In genomic region chr12:13157089-13157488, GRCm38 (mm10) we compare ENCODE assay signal across 26 mouse cellular contexts.
DNase-seq lines count a peak whose midpoint lies in the region; ATAC-seq and TF ChIP-seq lines count a peak whose summit lies in the region.
"Had no signal": no experiment of that assay in that cellular context is flagged by ENCODE, and none has a peak within 500 bp of the region (broad histone marks: within the 10 kb centered on the region; RNA-seq: fewer than 3 reads in every experiment).

No protein-coding gene starts in this region.

- ATAC-seq in embryonic facial prominence, embryonic 13.5 days (ENCODE audit: insufficient number of reproducible peaks, insufficient read depth, low FRiP score, low TSS enrichment, low read depth) = no peak
- ATAC-seq in kidney, embryonic 16.5 days (ENCODE audit: low FRiP score, low TSS enrichment) = no peak
- ATAC-seq in limb, embryonic 11.5 days (ENCODE audit: insufficient number of reproducible peaks, low FRiP score, low TSS enrichment, low read depth) = no peak
- ATAC-seq: forebrain, embryonic 14.5 days; intestine, postnatal 0 days; midbrain, embryonic 15.5 days; Patski had no signal

- no peak overlapping the region for H3K4me3 ChIP-seq in embryonic facial prominence, embryonic 13.5 days
- no peak overlapping the region for H3K4me3 ChIP-seq in embryonic facial prominence, embryonic 10.5 days
- no peak overlapping the region for H3K4me3 ChIP-seq in kidney, embryonic 16.5 days (ENCODE audit: low read length)
- H3K4me3 ChIP-seq in CH12.LX (replicated peaks in 1 of 3; ENCODE audit: low read depth in 2 of 3, low read length in 2 of 3, poor library complexity in 1 of 3) = no peak overlapping the region
- no peak overlapping the region for H3K4me3 ChIP-seq in limb, embryonic 11.5 days (ENCODE audit: low read depth, low read length)
- H3K4me3 ChIP-seq: hindbrain, embryonic 12.5 days; left cerebral cortex, adult 2 months; liver, embryonic 13.5 days; midbrain, embryonic 10.5 days; midbrain, embryonic 15.5 days had no signal

- 78% methylated on average over 10 of the region's 10 CpGs for WGBS in embryonic facial prominence, embryonic 13.5 days
- 72% methylated on average over 10 of the region's 10 CpGs for WGBS in embryonic facial prominence, embryonic 10.5 days
- WGBS in kidney, embryonic 16.5 days = 41% methylated on average over 10 of the region's 10 CpGs
- 67% methylated on average over 10 of the region's 10 CpGs for WGBS in limb, embryonic 11.5 days

- H3K27me3 ChIP-seq in embryonic facial prominence, embryonic 13.5 days = no peaks in the 10 kb centered on the region
- 0 out of 2 replicates have a peak, but pooled peaks cover 5% of the 10 kb centered on the region for H3K27me3 ChIP-seq in embryonic facial prominence, embryonic 10.5 days (replicated peaks; ENCODE audit: low read depth, poor library complexity, severe bottlenecking)
- no peaks in the 10 kb centered on the region for H3K27me3 ChIP-seq in kidney, embryonic 16.5 days (ENCODE audit: insufficient read depth, low read length)
- H3K27me3 ChIP-seq in CH12.LX (replicated peaks) = no peaks in the 10 kb centered on the region
- H3K27me3 ChIP-seq in limb, embryonic 11.5 days (ENCODE audit: control insufficient read depth, insufficient read depth, low read length) = no peaks in the 10 kb centered on the region
- H3K27me3 ChIP-seq: liver, embryonic 13.5 days; midbrain, embryonic 15.5 days; Patski had no signal

- no peak for DNase-seq in embryonic facial prominence, embryonic 10.5 days (ENCODE audit: low spot score)
- DNase-seq in kidney, postnatal 14 days = peak; percentile 39
- DNase-seq in CH12.LX (ENCODE audit: extremely low read depth) = peak; percentile 15
- DNase-seq in limb, embryonic 11.5 days (ENCODE audit: low spot score) = no peak
- no peak for DNase-seq in layer of hippocampus, adult 8-10 months (ENCODE audit: low spot score in 2 of 2)
- DNase-seq: adrenal gland, postnatal 10 days; cerebellum, adult 8-10 months; cerebellum, postnatal 25 days; gastrocnemius, postnatal 14 days; heart, postnatal 36 days; liver, embryonic 13.5 days; lung, adult 18-20 months; lung, postnatal 14 days; right cerebral cortex, adult 18-20 months; spleen, adult 18-20 months; thymus, postnatal 14 days had no signal

- no peak overlapping the region for H3K4me2 ChIP-seq in embryonic facial prominence, embryonic 13.5 days
- no peak overlapping the region for H3K4me2 ChIP-seq in kidney, embryonic 16.5 days (replicated peaks; ENCODE audit: low read depth, low read length)
- H3K4me2 ChIP-seq in CH12.LX (ENCODE audit: insufficient read depth, low read depth, poor library complexity, severe bottlenecking) = no peak overlapping the region
- no peak overlapping the region for H3K4me2 ChIP-seq in limb, embryonic 11.5 days (ENCODE audit: low read depth, severe bottlenecking)
- H3K4me2 ChIP-seq: heart, embryonic 11.5 days; hindbrain, embryonic 12.5 days; liver, embryonic 13.5 days; midbrain, embryonic 15.5 days had no signal

- H3K4me1 ChIP-seq in embryonic facial prominence, embryonic 13.5 days = peaks cover 20% of the 10 kb centered on the region
- peaks cover 31% of the 10 kb centered on the region for H3K4me1 ChIP-seq in embryonic facial prominence, embryonic 10.5 days
- H3K4me1 ChIP-seq in kidney, embryonic 16.5 days (ENCODE audit: insufficient read depth, low read length) = peaks cover 4% of the 10 kb centered on the region; the same call in 1 of the 2 replicates
- peaks cover 3 to 20% of the 10 kb centered on the region in 2 experiments; a peak in 2 of 4 replicates for H3K4me1 ChIP-seq in CH12.LX (ENCODE audit: control insufficient read depth in 1 of 2, insufficient read depth in 2 of 2)
- H3K4me1 ChIP-seq in limb, embryonic 11.5 days (ENCODE audit: control insufficient read depth, insufficient read depth, low read length) = peaks cover 21% of the 10 kb centered on the region
- H3K4me1 ChIP-seq: liver, embryonic 13.5 days had no signal

- no peaks in the 10 kb centered on the region for H3K79me2 ChIP-seq in CH12.LX (replicated peaks; ENCODE audit: control insufficient read depth, extremely low read depth, insufficient read depth, poor library complexity, severe bottlenecking)

- no peak for TF ChIP-seq CTCF in CH12.LX (conservative IDR thresholded peaks at IDR 0.05 in 1 of 2, IDR thresholded peaks at IDR 0.05 in 1 of 2; ENCODE audit: low read depth in 2 of 2, low read length in 2 of 2)

- no peak for TF ChIP-seq RAD21 in CH12.LX (IDR thresholded peaks at IDR 0.05; ENCODE audit: low read depth, low read length)

- no peak for TF ChIP-seq POLR2A in CH12.LX (IDR thresholded peaks at IDR 0.05; ENCODE audit: low read depth, low read length)

- in situ Hi-C loops in CH12.LX (cut with MboI; ENCODE audit: low pct_ligation_motif_present, low pct_unique_long_range_greater_than_20kb, low sequenced_read_pairs) = no loop called here

- no peaks in the 10 kb centered on the region for H3K9me3 ChIP-seq in embryonic facial prominence, embryonic 13.5 days
- no peaks in the 10 kb centered on the region for H3K9me3 ChIP-seq in embryonic facial prominence, embryonic 10.5 days
- H3K9me3 ChIP-seq in kidney, embryonic 16.5 days (ENCODE audit: low read length) = no peaks in the 10 kb centered on the region
- no peaks in the 10 kb centered on the region for H3K9me3 ChIP-seq in CH12.LX (replicated peaks; ENCODE audit: low read length)
- H3K9me3 ChIP-seq in limb, embryonic 11.5 days (ENCODE audit: control insufficient read depth, low read length) = no peaks in the 10 kb centered on the region
- H3K9me3 ChIP-seq: hindbrain, embryonic 12.5 days; liver, embryonic 13.5 days; midbrain, embryonic 10.5 days; midbrain, embryonic 15.5 days had no signal

- dilution Hi-C loops in CH12.LX (cut with MboI; ENCODE audit: extremely low pct_ligation_motif_present, extremely low pct_unique_long_range_greater_than_20kb, low sequenced_read_pairs) = no loop called here

- no peak overlapping the region for H3K9ac ChIP-seq in embryonic facial prominence, embryonic 13.5 days
- H3K9ac ChIP-seq in kidney, embryonic 16.5 days (replicated peaks; ENCODE audit: low read length) = no peak overlapping the region
- H3K9ac ChIP-seq in CH12.LX (ENCODE audit: insufficient read depth, low read depth) = no peak overlapping the region
- no peak overlapping the region for H3K9ac ChIP-seq in limb, embryonic 11.5 days (ENCODE audit: low read length)
- H3K9ac ChIP-seq: hindbrain, embryonic 12.5 days; liver, embryonic 13.5 days; midbrain, embryonic 15.5 days had no signal

- H3K36me3 ChIP-seq in embryonic facial prominence, embryonic 13.5 days = no peaks in the 10 kb centered on the region
- H3K36me3 ChIP-seq in embryonic facial prominence, embryonic 10.5 days (replicated peaks) = no peaks in the 10 kb centered on the region
- H3K36me3 ChIP-seq in kidney, embryonic 16.5 days (ENCODE audit: insufficient read depth, low read length) = no peaks in the 10 kb centered on the region
- H3K36me3 ChIP-seq in CH12.LX (replicated peaks in 1 of 2; ENCODE audit: control insufficient read depth in 1 of 2, insufficient read depth in 1 of 2, low read length in 1 of 2) = no peaks in the 10 kb centered on the region
- H3K36me3 ChIP-seq in limb, embryonic 11.5 days (ENCODE audit: control insufficient read depth, insufficient read depth, low read length) = no peaks in the 10 kb centered on the region
- H3K36me3 ChIP-seq: hindbrain, embryonic 12.5 days; liver, embryonic 13.5 days; midbrain, embryonic 10.5 days; midbrain, embryonic 15.5 days had no signal

- H3K27ac ChIP-seq in embryonic facial prominence, embryonic 13.5 days = peak overlapping the region; percentile 76; the same call in 1 of the 2 replicates
- no peak overlapping the region for H3K27ac ChIP-seq in embryonic facial prominence, embryonic 10.5 days (replicated peaks)
- H3K27ac ChIP-seq in kidney, embryonic 16.5 days (ENCODE audit: low read length) = no peak overlapping the region
- H3K27ac ChIP-seq in CH12.LX (ENCODE audit: insufficient read depth, low read depth) = no peak overlapping the region
- peak overlapping the region; percentile 16; the same call in 1 of the 2 replicates for H3K27ac ChIP-seq in limb, embryonic 11.5 days (replicated peaks; ENCODE audit: low read depth, low read length)
- H3K27ac ChIP-seq: hindbrain, embryonic 12.5 days; left cerebral cortex, adult 2 months; liver, embryonic 13.5 days; midbrain, embryonic 10.5 days; midbrain, embryonic 15.5 days had no signal

- no peak for TF ChIP-seq EP300 in CH12.LX (IDR thresholded peaks at IDR 0.05; ENCODE audit: low read length)

TF ChIP-seq in CH12.LX, 34 proteins besides CTCF, POLR2A, EP300 and RAD21:
- TF ChIP-seq ZMIZ1 (IDR thresholded peaks at IDR 0.05; ENCODE audit: low read depth, low read length) (no peak), UBTF (IDR thresholded peaks at IDR 0.05; ENCODE audit: low read depth, low read length) (no peak), HCFC1 (IDR thresholded peaks at IDR 0.05; ENCODE audit: low read depth, low read length) (no peak), E2F4 (IDR thresholded peaks at IDR 0.05; ENCODE audit: insufficient replicate concordance, low read depth, low read length) (no peak), MAFK (IDR thresholded peaks at IDR 0.05; ENCODE audit: insufficient replicate concordance, low read length) (no peak), ELF1 (IDR thresholded peaks at IDR 0.05; ENCODE audit: low read depth, low read length) (no peak), POLR2AphosphoS2 (IDR thresholded peaks at IDR 0.05; ENCODE audit: low read depth, low read length) (no peak), ZKSCAN1 (IDR thresholded peaks at IDR 0.05; ENCODE audit: borderline replicate concordance, low read depth, low read length) (no peak), ETS1 (conservative IDR thresholded peaks at IDR 0.05; ENCODE audit: low read depth, low read length) (no peak), KAT2A (IDR thresholded peaks at IDR 0.05; ENCODE audit: insufficient replicate concordance, low read length) (no peak), BHLHE40 (IDR thresholded peaks at IDR 0.05; ENCODE audit: low read depth, low read length) (no peak), ZNF384 (IDR thresholded peaks at IDR 0.05; ENCODE audit: low read depth, low read length) (no peak), TCF12 (IDR thresholded peaks at IDR 0.05; ENCODE audit: low read depth, low read length) (no peak), IRF4 (IDR thresholded peaks at IDR 0.05; ENCODE audit: low read depth, low read length) (no peak), JUND (conservative IDR thresholded peaks at IDR 0.05; ENCODE audit: low read depth, low read length) (no peak), MEF2A (IDR thresholded peaks at IDR 0.05; ENCODE audit: borderline replicate concordance, low read depth, low read length) (no peak), MYC (IDR thresholded peaks at IDR 0.05; ENCODE audit: low read depth, low read length) (no peak), USF2 (conservative IDR thresholded peaks at IDR 0.05; ENCODE audit: low read depth, low read length) (no peak)

Comparison
In these comparisons a context has a peak if more than half of its experiments do, and no peak if none do; other contexts are left out.
1. H3K27ac ChIP-seq: peak in embryonic facial prominence, embryonic 13.5 days (single experiment) and limb, embryonic 11.5 days (single experiment); none in embryonic facial prominence, embryonic 10.5 days (single experiment), kidney, embryonic 16.5 days (single experiment) and CH12.LX (single experiment).
2. DNase-seq: peak in kidney, postnatal 14 days (single experiment) and CH12.LX (single experiment); none in embryonic facial prominence, embryonic 10.5 days (single experiment), limb, embryonic 11.5 days (single experiment) and layer of hippocampus, adult 8-10 months (0 of 2).